Mouse (Mus musculus) lung, postnatal 14 days (tissue): ENCODE measurements around the gene Sipa1l2.
A peak's percentile ranks its signal among the peaks of the same experiment; 100 is the strongest.

ENCODE experiments used
- DNase-seq: peaks from one replicate; pipeline ENCODE4 v3.0.0; 2021

The Sipa1l2 gene

DNA sequence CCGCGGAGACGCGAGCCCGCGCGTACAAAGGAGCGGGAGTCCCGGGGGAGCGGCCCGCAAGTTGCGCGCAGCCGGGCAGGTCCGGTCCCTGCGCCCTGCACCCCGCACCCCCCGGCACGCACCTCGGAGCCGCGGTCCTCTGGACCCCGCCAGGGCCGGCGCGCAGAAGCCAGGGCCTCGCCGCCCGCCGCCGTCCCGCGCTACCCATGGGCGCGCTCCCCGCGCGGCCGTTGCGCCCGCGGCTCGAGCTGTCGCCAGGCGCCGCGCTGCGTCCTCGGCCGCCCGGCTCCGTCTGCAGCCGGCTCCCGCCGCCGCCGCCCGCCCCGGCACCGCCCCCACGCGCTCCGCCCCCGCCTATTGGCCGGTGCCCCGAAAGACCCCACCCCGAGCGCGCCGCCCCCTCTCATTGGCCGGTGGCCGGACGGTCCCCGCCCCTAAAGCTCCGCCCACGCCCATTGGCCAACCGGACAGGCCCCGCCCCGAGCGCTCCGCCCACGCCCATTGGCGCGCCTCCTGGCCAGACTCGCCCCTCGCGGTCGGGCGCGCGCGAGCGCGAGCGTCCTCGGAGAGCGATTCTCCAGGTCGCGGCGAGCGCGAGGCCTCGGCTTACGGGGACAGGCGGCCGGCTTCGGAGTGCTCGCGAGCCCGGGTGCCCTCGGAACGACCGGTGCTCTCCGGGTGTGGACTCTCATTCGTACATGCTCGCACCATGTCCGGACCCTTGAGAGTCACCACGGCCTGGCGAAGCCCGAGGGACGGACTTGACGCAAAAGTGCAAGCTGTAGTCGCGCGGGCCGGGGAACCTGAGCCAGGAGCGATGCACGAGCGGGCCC lies at the start of gene Sipa1l2:
Sipa1l2 (minus strand) TSS at position 276 of the 833 bp plus-strand sequence.
- DNase-seq: peak; percentile 100

DNA sequence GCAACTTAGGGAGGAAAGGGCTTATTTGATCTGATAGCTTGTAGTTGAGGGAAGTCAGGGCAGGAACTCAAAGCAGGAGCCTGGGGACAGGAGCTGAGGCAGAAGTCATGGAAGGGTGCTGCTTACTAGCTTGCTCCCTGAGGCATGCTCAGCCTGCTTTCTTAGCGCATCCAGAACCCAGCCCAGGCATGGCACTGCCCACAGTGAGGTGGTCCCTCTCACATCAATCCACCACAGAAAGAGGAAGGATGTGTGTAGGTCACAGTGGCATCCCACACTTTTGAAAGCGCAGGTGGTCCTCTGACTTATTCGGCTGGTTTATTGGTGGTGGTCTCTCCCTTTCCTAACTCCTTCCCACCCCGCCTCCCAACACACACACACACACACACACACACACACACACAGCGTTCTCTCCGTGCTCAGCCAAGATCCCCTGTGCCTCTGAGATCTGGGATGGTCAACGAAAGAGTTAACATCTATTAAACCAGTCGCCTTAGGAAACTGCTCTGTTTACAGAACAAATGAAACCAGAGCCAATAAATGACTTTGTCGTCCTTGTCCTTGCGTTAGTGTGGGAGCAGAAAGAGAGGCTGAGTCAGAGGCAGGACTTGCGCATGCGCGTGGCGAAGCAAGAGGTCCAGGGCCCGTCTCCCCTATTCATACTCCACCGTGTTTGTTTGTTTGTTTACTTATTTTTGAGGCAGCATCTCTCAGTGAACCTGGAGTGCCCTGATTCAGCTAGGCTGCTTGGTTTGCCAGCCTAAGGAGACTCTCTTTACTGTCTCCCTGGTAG lies 49.1 kb upstream of the Sipa1l2 start:
- peak; percentile 66 for DNase-seq

DNA sequence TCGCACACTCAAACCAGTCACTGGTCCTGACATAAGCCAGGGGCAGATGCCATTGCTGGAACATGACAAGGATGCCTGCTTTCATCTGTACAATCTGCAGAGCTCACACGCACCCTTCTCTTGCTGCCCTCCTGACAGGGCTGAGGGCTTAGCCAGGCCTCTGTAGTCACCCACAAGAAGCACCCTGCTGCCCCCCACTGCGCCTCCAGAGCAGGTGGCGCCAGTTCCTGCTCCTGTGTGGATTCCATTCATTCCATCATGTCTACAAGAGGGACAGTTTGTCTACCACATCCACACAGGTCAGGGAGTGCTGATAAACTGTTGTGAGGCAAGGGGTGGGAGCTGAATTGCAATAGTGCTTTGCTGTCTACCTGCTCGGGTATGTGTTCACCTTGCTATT lies 47.3 kb upstream of the Sipa1l2 start:
- no peak for DNase-seq

DNA sequence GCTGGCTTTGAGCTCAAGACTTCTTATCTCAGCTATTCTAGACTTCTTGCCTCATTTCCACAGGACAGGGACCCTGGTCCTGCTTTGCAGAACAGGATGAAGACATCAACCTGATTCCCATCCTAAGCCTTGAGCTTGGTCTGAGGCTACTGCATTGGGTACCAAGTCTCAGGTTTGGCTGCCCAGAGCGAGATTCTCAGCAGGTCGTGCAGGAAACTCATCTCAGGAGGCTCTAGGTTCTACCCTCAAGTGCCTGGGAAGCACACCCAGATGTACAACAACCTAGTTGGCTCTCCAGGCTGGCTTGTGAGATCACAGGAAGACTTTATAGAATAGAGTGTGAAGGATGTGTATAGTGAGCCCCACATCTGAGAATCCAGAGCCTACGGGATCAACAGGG lies 46.4 kb upstream of the Sipa1l2 start:
- no peak for DNase-seq

DNA sequence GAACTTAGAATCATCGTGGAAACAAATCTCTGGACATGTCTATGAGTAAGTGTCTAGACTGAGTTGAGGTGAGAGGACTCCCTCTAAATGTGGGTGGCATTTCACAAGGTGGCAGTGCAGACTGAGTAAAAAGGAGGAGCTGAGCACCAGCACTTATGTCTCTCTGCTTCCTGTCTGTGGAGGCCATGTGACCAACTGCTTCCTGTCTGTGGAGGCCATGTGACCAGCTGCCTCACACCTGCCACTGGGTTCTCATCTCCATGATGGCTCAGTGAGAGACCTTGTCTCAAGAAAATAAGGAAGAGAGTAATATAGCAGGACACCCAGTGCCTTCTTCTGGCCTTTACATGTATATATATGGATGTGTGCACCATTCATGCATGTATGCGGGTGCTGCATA lies 43.9 kb upstream of the Sipa1l2 start:
- DNase-seq: no peak

DNA sequence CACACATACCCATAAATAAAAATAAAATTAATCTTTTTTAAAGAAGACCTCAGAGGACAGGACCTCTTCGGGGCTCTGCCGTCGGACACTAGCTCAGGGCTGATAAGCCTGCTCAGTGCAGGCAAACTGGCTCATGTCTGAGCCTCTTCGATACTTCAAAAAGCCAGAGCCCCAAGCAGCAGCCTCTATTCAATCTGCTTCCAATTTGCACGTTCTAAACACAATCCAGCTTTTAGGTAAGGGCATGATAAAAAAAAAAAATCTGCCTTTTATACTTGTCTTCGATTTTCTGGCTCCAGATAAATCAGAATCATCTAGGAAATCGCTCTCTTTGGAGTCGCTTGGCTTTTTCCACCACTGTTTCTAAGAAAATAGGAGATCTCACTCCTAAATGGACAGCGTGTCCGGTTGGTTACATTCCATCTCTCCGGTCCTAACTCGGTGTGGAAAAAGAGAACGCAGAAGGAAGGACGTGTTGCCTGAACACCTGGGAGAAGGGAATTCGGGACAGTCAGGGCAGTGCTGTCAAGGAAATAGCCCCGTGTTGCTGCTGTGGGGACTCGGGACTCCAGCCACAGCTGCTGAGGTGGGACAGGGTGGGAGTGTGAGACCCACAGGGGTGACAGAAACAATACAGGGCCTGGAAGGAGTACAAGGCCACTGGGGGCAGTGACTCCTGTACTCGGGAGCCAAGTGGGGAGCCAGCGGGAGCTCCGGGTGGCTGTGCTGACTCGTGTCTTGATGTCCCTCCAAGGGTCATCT lies 42.4 kb upstream of the Sipa1l2 start:
- no peak for DNase-seq

DNA sequence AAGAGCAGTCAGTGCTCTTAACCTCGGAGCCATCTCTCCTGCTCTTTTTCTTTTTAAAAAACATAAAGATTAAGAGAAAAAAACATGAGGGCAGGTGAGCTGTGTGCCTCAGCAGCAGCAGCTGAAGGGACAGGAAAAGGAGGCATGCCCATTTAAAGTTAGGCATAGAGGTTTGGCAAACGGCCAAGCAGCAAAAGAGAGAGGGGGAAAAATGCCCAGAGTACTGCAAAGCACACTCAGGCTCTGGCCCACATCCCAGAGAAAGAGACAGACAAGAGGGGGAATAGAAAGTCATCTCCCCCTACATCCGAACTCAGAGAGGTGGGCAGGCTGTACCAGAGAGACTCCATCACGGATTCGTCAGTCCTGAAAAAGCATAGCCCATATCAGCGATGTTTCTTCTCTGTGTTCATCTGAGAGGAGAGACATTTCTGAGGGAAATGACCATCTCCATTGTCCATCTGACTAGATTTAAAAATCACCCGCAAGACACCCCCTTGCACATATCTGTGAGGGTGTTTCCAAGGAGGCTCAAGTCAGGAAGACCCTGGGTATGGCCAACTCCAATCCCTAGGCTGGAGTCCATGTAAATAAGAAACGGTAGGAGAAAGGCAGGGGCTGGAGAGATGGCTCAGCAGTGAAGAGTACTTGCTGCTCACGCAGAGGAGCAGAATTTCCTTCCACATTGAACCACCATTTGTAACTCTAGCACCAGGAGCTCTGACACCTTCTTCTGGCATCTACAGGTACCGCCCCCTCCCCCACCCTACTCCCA lies 41.6 kb upstream of the Sipa1l2 start:
- no peak for DNase-seq

DNA sequence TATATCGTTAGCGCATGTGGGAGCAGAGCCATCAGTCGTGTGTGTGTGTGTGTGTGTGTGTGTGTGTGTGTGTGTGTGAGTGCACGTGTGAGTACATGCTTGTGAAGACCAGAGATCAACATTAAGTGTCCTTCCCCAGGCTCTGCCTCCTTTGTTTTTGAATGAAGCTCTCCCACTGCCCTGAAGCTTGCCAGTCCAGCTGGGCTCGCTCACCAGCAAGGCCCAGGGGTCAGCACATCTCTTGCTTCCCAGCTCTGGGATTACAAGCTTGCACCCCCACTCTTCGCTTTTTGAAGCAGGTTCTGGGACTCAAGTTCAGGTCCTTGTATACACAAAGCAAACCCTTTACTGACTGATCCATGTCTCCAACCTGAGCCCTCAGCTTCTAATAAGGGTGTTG lies 40.1 kb upstream of the Sipa1l2 start:
- DNase-seq: peak; percentile 35

DNA sequence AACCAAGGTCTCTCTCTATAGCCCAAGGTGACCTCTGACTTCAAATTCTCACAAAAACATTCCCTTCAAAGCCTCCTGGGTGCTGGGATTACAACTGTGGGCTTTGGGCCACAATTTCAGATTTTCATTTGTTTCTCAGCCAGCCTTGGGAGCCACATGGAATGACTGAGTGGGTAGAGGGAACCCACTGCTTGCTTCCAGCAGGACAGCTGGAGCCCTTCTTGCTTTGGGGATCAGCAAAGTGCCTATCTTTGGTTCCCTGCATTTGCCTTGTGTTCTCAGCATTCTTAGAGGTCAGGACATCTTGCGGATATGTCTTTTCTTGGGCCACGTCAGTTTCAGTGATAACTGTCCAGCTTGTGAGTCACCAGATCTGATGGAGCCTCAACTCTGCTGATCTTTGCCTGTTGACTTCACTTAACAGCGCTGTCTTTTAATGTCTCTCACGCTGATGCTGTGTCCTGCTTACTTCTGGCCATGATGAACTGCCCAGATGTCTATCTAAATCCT lies 38.2 kb upstream of the Sipa1l2 start:
- DNase-seq: no peak

DNA sequence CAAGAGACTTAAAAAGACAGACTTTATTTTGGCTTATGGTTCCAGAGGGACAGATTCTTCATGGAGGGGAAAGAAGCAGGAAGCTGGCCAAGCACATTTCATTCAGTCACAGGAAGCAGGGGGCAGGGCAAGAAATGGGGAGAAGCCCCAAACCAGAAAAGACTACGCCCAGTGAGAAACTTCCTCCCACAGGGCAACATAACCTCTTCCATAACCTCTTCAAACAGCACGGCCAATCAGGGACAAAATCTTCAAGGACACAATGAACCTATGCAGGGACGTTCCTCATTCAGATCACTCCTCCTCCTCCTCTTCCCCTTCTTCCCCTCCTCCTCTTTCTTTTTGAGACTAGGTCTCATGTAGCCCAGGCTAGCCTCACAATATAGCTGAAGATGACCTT lies 37.3 kb upstream of the Sipa1l2 start:
- DNase-seq: no peak

DNA sequence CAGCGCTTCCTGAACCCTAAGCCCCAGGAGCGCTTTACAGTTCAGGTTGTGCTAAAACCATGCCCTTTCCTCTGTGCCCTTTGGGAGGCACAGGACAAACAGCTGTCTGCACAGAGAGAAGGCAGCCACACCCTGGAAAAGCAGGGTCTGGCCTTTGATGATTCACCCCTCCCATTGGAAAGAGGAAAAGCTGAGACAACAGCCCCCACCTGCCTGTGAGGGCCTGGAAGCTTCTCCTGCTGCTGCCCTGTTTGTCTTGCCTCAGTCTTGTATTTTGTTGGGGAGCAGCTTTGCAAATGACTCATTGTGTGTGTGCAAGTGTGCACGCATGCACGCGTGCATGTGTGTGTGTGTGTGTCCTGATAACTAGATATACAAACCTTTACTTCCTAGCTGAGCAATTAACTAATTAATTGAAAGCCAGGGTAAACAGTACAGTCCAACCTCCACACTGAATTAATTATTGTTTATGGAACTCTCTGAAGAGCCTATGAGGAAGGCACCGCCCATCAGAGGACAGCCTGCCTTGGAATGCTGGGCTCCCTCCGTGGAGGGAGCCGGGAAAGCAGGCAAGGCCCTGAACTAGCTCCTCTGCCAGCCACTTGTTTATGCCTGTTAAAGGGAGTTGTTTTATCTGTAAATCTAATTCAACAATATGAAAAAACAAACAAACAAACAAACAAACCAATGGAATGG lies 35.4 kb upstream of the Sipa1l2 start:
- DNase-seq: no peak

DNA sequence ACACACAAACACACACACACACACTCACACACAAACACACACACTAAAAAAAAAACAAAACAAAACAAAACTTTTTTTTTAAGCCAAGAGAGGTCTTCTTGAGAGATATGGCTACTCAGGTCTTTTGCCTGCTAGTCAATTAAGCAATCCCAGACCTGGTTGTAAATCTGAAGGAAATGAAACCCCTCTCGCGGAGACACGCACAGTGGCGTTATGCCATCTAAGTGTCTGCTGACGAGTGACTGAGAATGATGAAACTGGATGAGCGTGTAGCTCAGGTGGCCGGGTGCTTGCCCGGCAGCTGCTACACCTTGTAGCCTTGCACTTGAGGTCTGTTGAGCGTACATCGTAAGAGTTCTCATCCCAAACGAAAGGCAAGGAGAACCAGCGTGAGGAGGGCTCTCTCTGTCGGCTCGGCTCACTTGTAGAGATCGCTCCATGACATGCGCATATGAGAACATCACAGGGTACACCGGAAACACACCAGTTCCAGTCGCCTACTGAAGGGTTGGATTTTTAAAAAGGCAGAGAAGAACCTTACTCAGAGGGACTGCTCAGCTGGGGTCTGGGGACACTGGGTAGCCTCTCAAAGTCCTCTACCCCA lies 34.7 kb upstream of the Sipa1l2 start:
- DNase-seq: no peak

DNA sequence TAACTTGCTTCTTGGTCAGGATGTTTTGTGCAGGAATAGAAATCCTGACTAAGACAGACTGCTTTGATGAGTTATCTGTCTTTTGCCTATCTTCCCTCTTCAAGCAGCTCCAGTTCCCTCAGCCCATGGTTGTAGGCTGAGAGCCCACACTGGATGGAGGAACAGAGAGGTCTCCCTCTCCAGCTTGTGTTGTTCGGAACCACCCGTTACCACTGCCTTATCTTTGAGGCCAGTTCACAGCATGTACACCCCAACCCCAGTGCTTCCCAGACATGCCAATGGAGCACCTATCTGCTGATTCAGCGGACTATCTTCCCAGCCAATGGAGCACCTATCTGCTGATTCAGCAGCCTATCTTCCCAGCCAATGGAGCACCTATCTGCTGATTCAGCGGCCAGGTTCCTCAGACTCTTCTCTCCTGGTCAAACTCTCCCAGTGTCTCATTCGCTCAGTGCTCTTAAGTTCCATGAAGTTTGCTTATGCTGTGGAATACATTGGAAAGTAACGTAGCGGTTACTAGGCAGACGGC lies 33.8 kb upstream of the Sipa1l2 start:
- no peak for DNase-seq

DNA sequence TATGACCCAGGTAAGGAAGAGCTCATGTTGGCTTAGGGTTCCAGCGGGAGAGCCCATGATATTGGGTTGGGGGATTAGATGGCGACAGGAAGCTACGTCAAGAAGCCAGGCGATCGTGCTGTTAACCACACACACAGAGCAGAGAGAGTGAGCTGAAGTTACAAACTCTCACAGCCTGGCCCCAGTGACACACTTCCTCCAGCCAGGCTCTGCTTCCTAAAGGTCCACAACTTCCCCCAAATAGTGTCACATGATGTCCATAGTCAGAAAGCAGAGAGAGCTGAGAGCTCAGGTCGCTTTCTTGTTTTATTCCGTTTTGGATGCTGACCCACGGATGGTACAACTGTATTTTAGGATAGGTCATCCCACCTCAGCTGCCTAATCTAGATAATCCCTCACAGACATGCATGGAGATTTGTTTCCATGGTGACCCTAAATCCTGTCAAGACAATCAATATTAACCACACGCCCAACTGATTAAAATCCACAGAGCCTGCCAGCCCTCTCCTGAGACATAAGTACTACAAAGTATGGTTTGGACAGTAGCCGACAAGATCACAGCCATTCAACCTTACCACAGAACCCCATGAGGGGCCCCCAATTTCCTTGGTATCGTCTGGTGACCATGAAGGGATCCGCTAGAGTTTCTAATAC lies 30.6 kb upstream of the Sipa1l2 start:
- DNase-seq: no peak

DNA sequence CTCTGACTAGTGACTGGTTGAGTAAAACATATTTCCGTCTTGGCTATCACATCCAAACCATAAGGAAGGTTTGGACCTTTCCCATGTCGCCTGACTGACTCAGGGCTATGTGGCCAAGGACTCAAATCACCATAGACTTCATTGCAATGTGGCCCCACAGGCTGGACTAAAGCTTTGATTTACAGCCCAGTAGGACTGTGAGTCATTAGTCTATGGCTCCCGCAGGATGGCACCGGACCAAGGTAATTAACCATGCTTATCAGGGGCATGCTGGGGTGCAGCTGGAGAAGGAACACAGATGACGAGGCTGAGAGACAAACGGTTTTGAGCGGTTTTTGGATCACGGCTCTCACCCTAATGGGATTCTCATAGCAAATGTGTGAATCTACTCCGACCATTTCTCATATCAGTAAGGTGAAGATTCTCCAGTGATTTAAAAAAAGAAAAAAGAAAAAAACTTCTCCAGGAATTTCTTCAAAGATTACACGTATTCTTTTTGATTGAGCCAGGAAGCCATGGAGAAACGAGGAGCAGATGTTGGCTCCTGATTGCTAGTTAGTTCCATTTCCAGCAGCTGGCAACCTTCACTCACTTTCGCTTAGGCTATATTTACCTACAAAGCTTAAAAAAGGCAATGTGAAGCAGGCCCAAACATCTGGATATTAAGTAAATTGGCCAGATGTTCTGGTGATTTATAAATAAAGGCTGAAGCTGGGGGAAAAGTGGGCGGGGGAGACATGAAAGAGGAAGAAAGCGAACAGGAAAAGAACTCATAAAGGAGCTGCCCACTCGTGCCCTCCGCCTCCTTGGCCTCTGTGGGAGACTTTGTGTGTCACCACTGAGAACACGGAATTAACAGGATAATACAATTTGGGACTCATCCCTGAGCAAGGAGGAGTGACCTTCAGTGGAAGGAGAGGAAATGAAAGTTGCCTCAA lies 26.2 kb upstream of the Sipa1l2 start:
- DNase-seq: peak; percentile 56

DNA sequence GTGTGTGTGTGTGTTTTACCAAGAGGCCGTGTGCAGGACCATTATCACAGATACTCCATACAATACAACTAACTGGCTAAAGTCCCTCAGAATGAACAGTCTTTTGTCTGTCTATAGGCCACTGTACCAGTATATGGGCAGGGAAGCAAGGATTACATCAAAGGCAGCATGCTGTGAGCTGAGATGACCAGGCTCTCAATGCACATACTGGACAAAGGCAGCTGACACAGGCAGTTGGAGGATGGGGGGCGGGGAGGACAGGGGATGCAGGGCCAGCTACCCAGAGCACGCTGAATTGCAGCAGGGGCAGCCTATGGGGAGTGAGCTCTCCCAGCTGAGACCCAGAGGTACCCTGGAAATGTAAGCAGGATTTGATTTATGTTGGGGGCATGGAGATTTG lies 20.8 kb upstream of the Sipa1l2 start:
- no peak for DNase-seq

DNA sequence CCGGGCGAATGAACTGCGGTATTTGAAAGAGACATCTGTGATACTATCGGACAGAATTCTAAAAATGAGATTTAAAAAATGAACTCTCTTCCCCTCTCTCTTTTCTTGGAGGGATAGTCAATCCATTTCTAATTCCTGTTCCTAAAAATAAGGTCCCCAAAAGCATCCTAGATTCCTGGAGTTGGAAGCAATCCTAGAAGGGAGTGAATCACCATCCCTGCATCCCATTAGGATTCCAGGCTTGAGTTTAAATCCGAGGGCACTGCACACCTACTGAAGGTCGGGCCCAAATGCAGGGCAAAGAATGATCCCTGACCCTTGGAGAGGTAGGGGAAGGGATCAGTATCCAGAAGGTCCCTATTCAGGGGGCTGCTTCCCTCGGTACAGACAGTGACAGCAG lies 17.0 kb upstream of the Sipa1l2 start:
- no peak for DNase-seq

DNA sequence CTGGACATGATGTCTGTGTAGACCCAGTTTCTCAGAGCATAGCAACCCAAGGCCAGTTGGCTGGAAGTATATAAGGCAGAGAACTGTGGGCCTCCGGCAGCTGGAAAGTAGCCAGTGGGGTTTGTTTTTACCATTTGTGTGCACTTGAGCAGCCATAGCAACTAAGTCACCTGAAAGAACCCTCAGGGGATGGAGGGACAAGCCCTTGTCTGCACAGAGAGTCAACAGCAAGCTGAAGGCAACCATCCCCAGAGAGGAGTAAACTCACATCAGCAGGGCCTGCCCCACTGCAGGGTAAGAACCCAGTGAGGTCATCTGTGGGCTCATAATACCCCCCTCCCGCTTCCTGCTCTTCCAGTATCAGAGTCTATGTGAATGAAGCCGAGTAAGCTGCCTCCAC lies 14.7 kb upstream of the Sipa1l2 start:
- DNase-seq: no peak

DNA sequence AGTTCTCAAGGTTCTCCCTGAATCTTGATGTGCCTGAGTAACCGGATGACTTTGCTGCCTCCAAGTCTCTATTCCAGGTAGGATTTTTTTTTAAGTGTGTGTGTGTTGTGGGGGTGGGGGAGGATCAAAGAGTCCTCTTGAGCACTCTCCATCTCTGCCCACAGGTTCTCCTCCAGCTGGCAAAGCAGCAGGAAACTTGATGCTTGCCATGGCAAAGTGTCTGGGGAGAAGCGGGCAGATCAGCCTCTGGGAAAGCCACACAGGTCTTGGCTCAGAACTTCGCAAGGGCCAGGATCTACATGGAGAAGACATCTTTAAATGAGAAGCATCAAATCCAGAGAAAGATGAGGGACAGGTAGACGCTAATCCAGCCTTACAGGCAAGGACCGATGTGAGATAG lies 10.8 kb upstream of the Sipa1l2 start:
- no peak for DNase-seq
